Mouse (Mus musculus) G1E (cell line): ENCODE results near the gene Snrpn. TPM values are rescaled to one million over a fixed set of nuclear protein-coding genes. Genes with fewer than 3 reads are reported as not detected.
"Not testable (repeated sequence)": the region's sequence is repeated elsewhere in the genome, so short reads cannot be mapped to it uniquely, and the experiment has no call there.

Source experiments
- ATAC-seq: 2 replicates; pipeline ENCODE4 v1.8.0; 2016; ENCODE audit warnings: mild to moderate bottlenecking; ENCODE audit not compliant: insufficient number of reproducible peaks, poor library complexity, low FRiP score, severe bottlenecking; ENCODE audit errors: extremely low read depth
- DNase-seq: peaks from one replicate; pipeline ENCODE4 v3.0.0; 2012; ENCODE audit warnings: low spot score
- H3K27me3 ChIP-seq: 2 replicates; pipeline ENCODE4 v1.6.1; 2012; ENCODE audit warnings: mild to moderate bottlenecking, low read length, inconsistent platforms; ENCODE audit not compliant: insufficient read depth
- H3K36me3 ChIP-seq: replicated peaks from 2 replicates; pipeline ENCODE3; 2012; ENCODE audit warnings: mild to moderate bottlenecking, inconsistent platforms
- H3K4me1 ChIP-seq: 2 replicates; pipeline ENCODE4 v1.6.1; 2012; ENCODE audit warnings: low read depth, low read length, inconsistent platforms, mixed read lengths; ENCODE audit not compliant: insufficient read depth
- H3K4me3 ChIP-seq: 2 replicates; pipeline ENCODE4 v1.5.1; 2012; ENCODE audit warnings: low read depth, mild to moderate bottlenecking, inconsistent platforms, low read length, moderate library complexity, mixed read lengths
- H3K9me3 ChIP-seq: replicated peaks from 2 replicates; pipeline ENCODE4 v1.6.1; 2012; ENCODE audit warnings: inconsistent platforms
- CTCF ChIP-seq: IDR thresholded peaks from 2 replicates; pipeline ENCODE4 v1.5.1; 2012; ENCODE audit warnings: low read depth, low read length, inconsistent platforms, mixed read lengths
- GATA1 ChIP-seq: IDR thresholded peaks from 2 replicates; pipeline ENCODE4 v1.6.1; 2012; ENCODE audit warnings: borderline replicate concordance, low read length, inconsistent platforms, mixed read lengths
- GATA2 ChIP-seq: IDR thresholded peaks from 2 replicates; pipeline ENCODE4 v1.6.1; 2012; ENCODE audit warnings: low read depth, low read length, inconsistent platforms, borderline replicate concordance
- POLR2AphosphoS5 ChIP-seq: IDR thresholded peaks from 2 replicates; pipeline ENCODE4 v1.6.1; 2012; ENCODE audit warnings: low read depth, low read length, inconsistent platforms; ENCODE audit not compliant: insufficient replicate concordance
- TAL1 ChIP-seq: conservative IDR thresholded peaks from 2 replicates; pipeline ENCODE4 v1.6.1; 2012; ENCODE audit warnings: low read depth, low read length, inconsistent platforms, mixed read lengths
- polyA plus RNA-seq: library from polyadenylated mRNA; stranded (reverse); fragments of >175 nt; gene quantifications from 2 replicates; pipeline ENCODE4 v1.2.3, GENCODE M21; 2012
- total RNA-seq, 2 experiments: library from RNA; stranded (forward) in 1 of 2; stranded (reverse) in 1 of 2; fragments of 200-1000 nt in 1 of 2; fragments of >200 nt in 1 of 2; fragmentation: Nextera tagmentation in 1 of 2; gene quantifications; 2 replicates each; pipeline ENCODE4 v1.2.3; 2014 to 2017

The Snrpn gene
- total RNA-seq (2014; fragmentation: Nextera tagmentation), result 87.7 and 102 TPM in 2 replicates
- total RNA-seq (2017), result 27.7 and 33.5 TPM in 2 replicates
- polyA plus RNA-seq, result 80.8 and 97.3 TPM in 2 replicates

GRCm38 (mm10) chr7:60139742-60140480, at the start of gene Snrpn:
Gene Snrpn, minus strand, starts transcription at chr7:60140219.
- ATAC-seq, result no peak
- H3K4me3 ChIP-seq, result no peak within 1 kb of the TSS
- H3K4me1 ChIP-seq, result no peaks in the 10 kb centered on the region
- DNase-seq, result no peak
- H3K27me3 ChIP-seq, result no peaks in the 10 kb centered on the region
- TF ChIP-seq TAL1 (no peak), GATA1 (no peak), POLR2AphosphoS5 (no peak), GATA2 (no peak)
- H3K9me3 ChIP-seq, result no peaks in the 10 kb centered on the region
- H3K36me3 ChIP-seq, result no peaks in the 10 kb centered on the region

- Histone ChIP-seq H3K9me3 (no peaks in the 10 kb centered on the region), H3K27me3 (no peaks in the 10 kb centered on the region), H3K36me3 (no peaks in the 10 kb centered on the region), H3K4me1 (no peaks in the 10 kb centered on the region), H3K4me3 (no peak overlapping the region)
- DNase-seq (no peak), ATAC-seq (no peak)
- TF ChIP-seq GATA1 (no peak), POLR2AphosphoS5 (no peak), GATA2 (no peak), TAL1 (no peak), CTCF (no peak)
Measured at GRCm38 (mm10) chr7:60170250-60171185, 30.5 kb upstream of the Snrpn start.

GRCm38 (mm10) chr7:60125332-60125731, 14.7 kb downstream of the Snrpn start:
- no peaks in the 10 kb centered on the region for H3K4me1 ChIP-seq
- ATAC-seq, result no peak
- no peak for TF ChIP-seq GATA2
- no peak for TF ChIP-seq TAL1
- no peak for TF ChIP-seq GATA1
- no peak for TF ChIP-seq POLR2AphosphoS5
- no peak for TF ChIP-seq CTCF
- no peak overlapping the region for H3K4me3 ChIP-seq
- no peaks in the 10 kb centered on the region for H3K27me3 ChIP-seq
- no peak for DNase-seq
- no peaks in the 10 kb centered on the region for H3K9me3 ChIP-seq
- no peaks in the 10 kb centered on the region for H3K36me3 ChIP-seq

- H3K27me3 ChIP-seq, H3K4me3 ChIP-seq, DNase-seq, H3K4me1 ChIP-seq, H3K36me3 ChIP-seq, ATAC-seq, H3K9me3 ChIP-seq: not testable (repeated sequence)
Measured at GRCm38 (mm10) chr7:60123086-60123624, 16.9 kb downstream of the Snrpn start.

- H3K4me1 ChIP-seq, result no peaks in the 10 kb centered on the region
- ATAC-seq (no peak), DNase-seq (no peak)
- H3K4me3 ChIP-seq, result no peak overlapping the region
- no peaks in the 10 kb centered on the region for H3K27me3 ChIP-seq
- H3K9me3 ChIP-seq, result no peaks in the 10 kb centered on the region
- no peak for TF ChIP-seq GATA1
- no peak for TF ChIP-seq TAL1
- TF ChIP-seq CTCF, result no peak
- no peak for TF ChIP-seq POLR2AphosphoS5
- no peak for TF ChIP-seq GATA2
- H3K36me3 ChIP-seq, result no peaks in the 10 kb centered on the region
Measured at GRCm38 (mm10) chr7:60122434-60123085, 17.5 kb downstream of the Snrpn start.

- Histone ChIP-seq H3K4me1 (no peaks in the 10 kb centered on the region), H3K4me3 (no peak overlapping the region), H3K27me3 (no peaks in the 10 kb centered on the region), H3K36me3 (no peaks in the 10 kb centered on the region), H3K9me3 (no peaks in the 10 kb centered on the region)
- no peak for TF ChIP-seq GATA2
- no peak for TF ChIP-seq POLR2AphosphoS5
- no peak for TF ChIP-seq CTCF
- no peak for TF ChIP-seq TAL1
- no peak for TF ChIP-seq GATA1
- DNase-seq (no peak), ATAC-seq (no peak)
Measured at GRCm38 (mm10) chr7:60097154-60097859, 42.7 kb downstream of the Snrpn start.
